In the genomic region with DNA sequence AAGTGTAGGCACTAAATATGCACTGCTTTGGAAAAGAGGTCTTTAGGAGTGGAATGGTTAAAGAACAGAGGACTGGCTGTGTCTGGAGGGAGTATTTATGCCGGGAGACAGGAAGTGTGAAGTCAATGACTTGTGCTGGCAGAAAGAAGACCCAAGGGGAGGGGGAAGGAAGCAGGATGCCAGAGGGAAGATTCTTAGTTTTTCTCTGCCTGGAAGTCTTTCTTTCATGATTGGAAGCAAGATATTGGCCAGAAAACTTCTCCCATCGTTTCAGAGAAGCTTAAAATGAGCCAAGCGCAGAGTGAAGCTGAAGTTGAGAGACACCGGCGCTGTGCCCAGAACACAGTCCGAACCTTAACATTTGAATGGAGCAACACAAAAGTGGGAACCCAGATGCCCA, we compare ENCODE assay signal across 9 mouse cellular contexts. TPM values are rescaled to one million over a fixed set of nuclear protein-coding genes. Genes with fewer than 3 reads are reported as not detected.
DNase-seq lines count a peak whose midpoint lies in the region; TF ChIP-seq lines count a peak whose summit lies in the region.
"Had no signal": no experiment of that assay in that cellular context is flagged by ENCODE, and none has a peak within 500 bp of the region (broad histone marks: within the 10 kb centered on the region; RNA-seq: fewer than 3 reads in every experiment).

No protein-coding gene starts in this region.

- peak overlapping the region; percentile 56 for H3K27ac ChIP-seq in layer of hippocampus, adult 2 months

- DNase-seq in adrenal gland, adult (ENCODE audit: inconsistent age in 2 of 2, low spot score in 1 of 2) = peak; percentile 19 to 65
- DNase-seq in adrenal gland, postnatal 25 days = no peak
- peak in 1 of 2 experiments; percentile 2 for DNase-seq in layer of hippocampus, adult 2 months (ENCODE audit: low spot score in 2 of 2)
- no peak for DNase-seq in layer of hippocampus, postnatal 25 days (ENCODE audit: extremely low spot score in 1 of 2, low spot score in 1 of 2)
- peak; percentile 20 to 35 for DNase-seq in gastrocnemius, postnatal 36 days
- peak; percentile 26 to 71 for DNase-seq in left cerebral cortex, postnatal 25 days (ENCODE audit: low spot score in 2 of 2)
- no peak for DNase-seq in thymus, postnatal 14 days
- no peak for DNase-seq in T-cell, adult 2 months (ENCODE audit: low spot score)

- intact Hi-C loops in gastrocnemius, postnatal 36 days (cut with DNase I) = no loop called here
- intact Hi-C loops in left cerebral cortex, postnatal 25 days (cut with DNase I) = no loop called here

- H3K4me3 ChIP-seq in layer of hippocampus, adult 2 months = peak overlapping the region; percentile 34; the same call in 1 of the 2 replicates
- H3K4me3 ChIP-seq: myocyte had no signal

- no peak for TF ChIP-seq CTCF in layer of hippocampus, adult 2 months (conservative IDR thresholded peaks at IDR 0.05)

RNA-seq across cellular contexts. Expression of gene Actl6a, which starts 36.9 kb away (rescaled TPM):
- 55.6 and 57.1 TPM in 2 replicates for total RNA-seq in adrenal gland, postnatal 25 days (2021)
- 10 to 100 TPM; 19.2 to 20.4 TPM for total RNA-seq in layer of hippocampus, adult 2 months (2021)
- 10 to 100 TPM; 16.1 to 21.6 TPM for total RNA-seq in layer of hippocampus, postnatal 25 days (2021)
- 10 to 100 TPM; 12.4 to 13.8 TPM for total RNA-seq in gastrocnemius, postnatal 36 days (2021)
- 10 to 100 TPM; 14.6 to 16.7 TPM for total RNA-seq in left cerebral cortex, postnatal 25 days (2021)

RNA-seq across cellular contexts. Expression of gene Gnb4, which starts 52.8 kb away (rescaled TPM):
- total RNA-seq in adrenal gland, postnatal 25 days (2021) = 26.8 and 46.7 TPM in 2 replicates
- 10 to 100 TPM; 12.4 to 18.6 TPM for total RNA-seq in layer of hippocampus, adult 2 months (2021)
- 10 to 100 TPM; 28.2 to 29.1 TPM for total RNA-seq in layer of hippocampus, postnatal 25 days (2021)
- 1 to 10 TPM; 4.6 to 5.7 TPM for total RNA-seq in gastrocnemius, postnatal 36 days (2021)
- total RNA-seq in left cerebral cortex, postnatal 25 days (2021) = 10 to 100 TPM; 44.5 to 47.1 TPM

Comparison
In these comparisons a context has a peak if more than half of its experiments do, and no peak if none do; other contexts are left out.
1. DNase-seq: peak in adrenal gland, adult (2 of 2), gastrocnemius, postnatal 36 days (2 of 2) and left cerebral cortex, postnatal 25 days (2 of 2); none in adrenal gland, postnatal 25 days (single experiment), layer of hippocampus, postnatal 25 days (0 of 2), thymus, postnatal 14 days (single experiment) and T-cell, adult 2 months (single experiment).